Mouse (Mus musculus) ES-Bruce4 (cell line): Measurements from ENCODE around the gene Cdt1.

Source experiments
- CTCF ChIP-seq: IDR thresholded peaks from one replicate; pipeline ENCODE4 v1.8.1; 2011; ENCODE audit warnings: low read depth, low read length
- EP300 ChIP-seq: IDR thresholded peaks from 2 replicates; pipeline ENCODE4 v1.6.1; 2011; ENCODE audit warnings: low read depth, low read length; ENCODE audit not compliant: insufficient read depth

GRCm38 (mm10) chr8:122547815-122548214 lies 20.0 kb upstream of the Cdt1 start:
- TF ChIP-seq CTCF (no peak), EP300 (no peak)
